Mouse (Mus musculus) embryonic facial prominence, embryonic 11.5 days (tissue): ENCODE data around the gene Itgb3bp. TPM values are rescaled to one million over a fixed set of nuclear protein-coding genes. Genes with fewer than 3 reads are reported as not detected.

ENCODE experiments used
- ATAC-seq: fragments of 200-750 bp; cut with Nextera tagmentation; replicated peaks from 2 replicates; pipeline ENCODE4 v1.8.0; 2017; ENCODE audit warnings: low read depth; ENCODE audit not compliant: insufficient number of reproducible peaks, low FRiP score, low TSS enrichment
- DNase-seq: peaks from one replicate; pipeline ENCODE4 v3.0.0-alpha.2; 2015; ENCODE audit warnings: low spot score
- H3K27ac ChIP-seq: fragments of 300-500 bp; sonication (generic); replicated peaks from 2 replicates; pipeline ENCODE4 v1.5.1; 2014; ENCODE audit warnings: mild to moderate bottlenecking, low read depth, low read length, control low read depth
- H3K27me3 ChIP-seq: fragments of 300-500 bp; sonication (generic); 2 replicates; pipeline ENCODE4 v1.6.1; 2014; ENCODE audit warnings: mild to moderate bottlenecking, low read length, moderate library complexity, mixed read lengths; ENCODE audit not compliant: control insufficient read depth, insufficient read depth
- H3K36me3 ChIP-seq: fragments of 300-500 bp; sonication (generic); replicated peaks from 2 replicates; pipeline ENCODE4 v1.6.1; 2014; ENCODE audit warnings: low read depth, mild to moderate bottlenecking, low read length, moderate library complexity, mixed read lengths; ENCODE audit not compliant: control insufficient read depth, insufficient read depth
- H3K4me1 ChIP-seq: fragments of 300-500 bp; sonication (generic); 2 replicates; pipeline ENCODE4 v1.6.1; 2014; ENCODE audit warnings: low read length, mixed read lengths; ENCODE audit not compliant: control insufficient read depth, insufficient read depth
- H3K4me2 ChIP-seq: fragments of 300-500 bp; sonication (generic); 2 replicates; pipeline ENCODE4 v1.6.1; 2014; ENCODE audit warnings: low read depth, mild to moderate bottlenecking, control low read depth, low read length, moderate library complexity
- H3K4me3 ChIP-seq: fragments of 300-500 bp; sonication (generic); 2 replicates; pipeline ENCODE4 v1.5.1; 2014; ENCODE audit warnings: low read depth, low read length, control low read depth
- H3K9ac ChIP-seq: fragments of 300-500 bp; sonication (generic); replicated peaks from 2 replicates; pipeline ENCODE4 v1.6.1; 2014; ENCODE audit warnings: mild to moderate bottlenecking, control low read depth, low read length
- H3K9me3 ChIP-seq: fragments of 300-500 bp; sonication (generic); replicated peaks from 2 replicates; pipeline ENCODE4 v1.6.1; 2016; ENCODE audit warnings: mild to moderate bottlenecking, low read length, inconsistent platforms, mixed read lengths; ENCODE audit not compliant: control insufficient read depth
- WGBS: fragments of 180-500 bp; shearing (Covaris S2); extraction: QIAGEN DNeasy Blood & Tissue Kit; methylation state at CpG from one replicate; pipeline ENCODE4 v1.1.7; 2014; 5-methylcytosine and 5-hydroxymethylcytosine counted together
- polyA plus RNA-seq: library from polyadenylated mRNA; unstranded; fragments of >200 nt; fragmentation: Nextera tagmentation; extraction: Ambion mirVana; gene quantifications from 2 replicates; pipeline ENCODE4 v1.2.1, GENCODE M21; 2014

Itgb3bp gene
- polyA plus RNA-seq, 1 experiment from 2014 or later = 56.8 TPM

GRCm38 (mm10) chr4:99829094-99830073 lies 100.2 kb downstream of the Itgb3bp start, which contains the start of gene Efcab7:
Efcab7 (plus strand) TSS chr4:99829198.
- DNase-seq (peak; percentile 91), ATAC-seq (peak; percentile 84)
- Histone ChIP-seq H3K27me3 (no peaks in the 10 kb centered on the region), H3K27ac (peak within 1 kb of the TSS; percentile 66), H3K9ac (peak within 1 kb of the TSS; percentile 82), H3K36me3 (no peaks in the 10 kb centered on the region), H3K4me3 (peak within 1 kb of the TSS; percentile 69), H3K4me2 (peak within 1 kb of the TSS; percentile 55), H3K9me3 (no peaks in the 10 kb centered on the region), H3K4me1 (no peaks in the 10 kb centered on the region)
- under 1% methylated on average over 48 of the region's 48 CpGs for WGBS

GRCm38 (mm10) chr4:99828739-99829093 lies 100.9 kb downstream of the Itgb3bp start:
- no peaks in the 10 kb centered on the region for H3K27me3 ChIP-seq
- H3K36me3 ChIP-seq = no peaks in the 10 kb centered on the region
- no peaks in the 10 kb centered on the region for H3K9me3 ChIP-seq
- H3K9ac ChIP-seq = peak overlapping the region; percentile 82
- no peak for DNase-seq
- WGBS = 0% methylated on average over 7 of the region's 7 CpGs
- H3K4me2 ChIP-seq = peak overlapping the region; percentile 55
- no peaks in the 10 kb centered on the region for H3K4me1 ChIP-seq
- peak overlapping the region; percentile 69 for H3K4me3 ChIP-seq
- ATAC-seq = no peak
- peak overlapping the region; percentile 66 for H3K27ac ChIP-seq

- ATAC-seq (no peak), DNase-seq (no peak)
- H3K27ac ChIP-seq = no peak overlapping the region
- no peaks in the 10 kb centered on the region for H3K27me3 ChIP-seq
- no peaks in the 10 kb centered on the region for H3K36me3 ChIP-seq
- WGBS = 62% methylated on average over 4 of the region's 4 CpGs
- no peaks in the 10 kb centered on the region for H3K9me3 ChIP-seq
- no peak overlapping the region; the same call in none of the 2 replicates for H3K4me2 ChIP-seq
- peak overlapping the region; percentile 69 for H3K4me3 ChIP-seq
- H3K4me1 ChIP-seq = no peaks in the 10 kb centered on the region
- no peak overlapping the region for H3K9ac ChIP-seq
These were observed 101.3 kb downstream of the Itgb3bp start for GRCm38 (mm10) chr4:99828337-99828736.

GRCm38 (mm10) chr4:99816697-99817460 lies 112.7 kb downstream of the Itgb3bp start:
- no peaks in the 10 kb centered on the region for H3K9me3 ChIP-seq
- H3K4me3 ChIP-seq = no peak overlapping the region
- ATAC-seq (no peak), DNase-seq (no peak)
- no peaks in the 10 kb centered on the region for H3K27me3 ChIP-seq
- no peak overlapping the region for H3K9ac ChIP-seq
- no peak overlapping the region for H3K27ac ChIP-seq
- H3K4me2 ChIP-seq = no peak overlapping the region
- WGBS = 90% methylated on average over 7 of the region's 7 CpGs
- no peaks in the 10 kb centered on the region for H3K36me3 ChIP-seq
- no peaks in the 10 kb centered on the region for H3K4me1 ChIP-seq

- no peaks in the 10 kb centered on the region for H3K9me3 ChIP-seq
- no peak overlapping the region for H3K4me3 ChIP-seq
- no peak overlapping the region for H3K27ac ChIP-seq
- no peaks in the 10 kb centered on the region for H3K4me1 ChIP-seq
- WGBS = 88% methylated on average over 6 of the region's 6 CpGs
- no peak overlapping the region for H3K9ac ChIP-seq
- no peak overlapping the region for H3K4me2 ChIP-seq
- ATAC-seq (no peak), DNase-seq (peak; percentile 7)
- no peaks in the 10 kb centered on the region for H3K27me3 ChIP-seq
- no peaks in the 10 kb centered on the region for H3K36me3 ChIP-seq
These were observed 137.2 kb downstream of the Itgb3bp start for GRCm38 (mm10) chr4:99792365-99792764.

GRCm38 (mm10) chr4:99773041-99773440 lies 156.6 kb downstream of the Itgb3bp start:
- no peak overlapping the region for H3K4me3 ChIP-seq
- no peaks in the 10 kb centered on the region for H3K9me3 ChIP-seq
- no peaks in the 10 kb centered on the region for H3K4me1 ChIP-seq
- H3K9ac ChIP-seq = no peak overlapping the region
- 21% methylated on average over 1 of the region's 1 CpGs for WGBS
- H3K36me3 ChIP-seq = no peaks in the 10 kb centered on the region
- ATAC-seq = no peak
- no peak overlapping the region for H3K4me2 ChIP-seq
- no peak for DNase-seq
- H3K27me3 ChIP-seq = no peaks in the 10 kb centered on the region
- H3K27ac ChIP-seq = no peak overlapping the region

- no peak overlapping the region for H3K9ac ChIP-seq
- no peaks in the 10 kb centered on the region for H3K4me1 ChIP-seq
- no peaks in the 10 kb centered on the region for H3K27me3 ChIP-seq
- ATAC-seq (no peak), DNase-seq (no peak)
- no peaks in the 10 kb centered on the region for H3K36me3 ChIP-seq
- no peak overlapping the region for H3K27ac ChIP-seq
- H3K9me3 ChIP-seq = no peaks in the 10 kb centered on the region
- 92% methylated on average over 5 of the region's 5 CpGs for WGBS
- no peak overlapping the region for H3K4me2 ChIP-seq
- no peak overlapping the region for H3K4me3 ChIP-seq
These were observed 159.1 kb downstream of the Itgb3bp start for GRCm38 (mm10) chr4:99770555-99770954.

GRCm38 (mm10) chr4:99766753-99767152 lies 162.9 kb downstream of the Itgb3bp start:
- Histone ChIP-seq H3K4me3 (no peak overlapping the region), H3K27ac (no peak overlapping the region), H3K4me2 (no peak overlapping the region), H3K9ac (no peak overlapping the region), H3K4me1 (no peaks in the 10 kb centered on the region), H3K36me3 (no peaks in the 10 kb centered on the region), H3K9me3 (no peaks in the 10 kb centered on the region), H3K27me3 (no peaks in the 10 kb centered on the region)
- DNase-seq (peak; percentile 41), ATAC-seq (no peak)
- 39% methylated on average over 1 of the region's 1 CpGs for WGBS
